Mouse (Mus musculus) midbrain, embryonic 11.5 days (tissue): ENCODE data around the gene Exosc1. TPM values are rescaled to one million over a fixed set of nuclear protein-coding genes. Genes with fewer than 3 reads are reported as not detected.
A peak's percentile ranks its signal among the peaks of the same experiment; 100 is the strongest.

Source experiments
- ATAC-seq: fragments of 200-750 bp; cut with Nextera tagmentation; 2 replicates; pipeline ENCODE4 v1.8.0; 2017; ENCODE audit warnings: moderate TSS enrichment, moderate library complexity; ENCODE audit not compliant: low FRiP score
- DNase-seq: peaks from one replicate; pipeline ENCODE4 v3.0.0; 2015; ENCODE audit warnings: low spot score; ENCODE audit errors: missing footprints
- H3K27ac ChIP-seq: fragments of 300-500 bp; sonication (generic); 2 replicates; pipeline ENCODE4 v1.5.1; 2014; ENCODE audit warnings: low read depth, low read length
- H3K27me3 ChIP-seq: fragments of 300-500 bp; sonication (generic); 2 replicates; pipeline ENCODE4 v1.6.1; 2014; ENCODE audit warnings: mild to moderate bottlenecking, low read length, moderate library complexity, mixed read lengths; ENCODE audit not compliant: control insufficient read depth, insufficient read depth
- H3K36me3 ChIP-seq: fragments of 300-500 bp; sonication (generic); 2 replicates; pipeline ENCODE4 v1.6.1; 2014; ENCODE audit warnings: mild to moderate bottlenecking, low read length, moderate library complexity, mixed read lengths; ENCODE audit not compliant: control insufficient read depth, insufficient read depth
- H3K4me1 ChIP-seq: fragments of 300-500 bp; sonication (generic); 2 replicates; pipeline ENCODE4 v1.6.1; 2014; ENCODE audit warnings: low read length; ENCODE audit not compliant: control insufficient read depth, insufficient read depth
- H3K4me2 ChIP-seq: fragments of 300-500 bp; sonication (generic); 2 replicates; pipeline ENCODE4 v1.6.1; 2014; ENCODE audit warnings: mild to moderate bottlenecking, moderate library complexity
- H3K4me3 ChIP-seq: fragments of 300-500 bp; sonication (generic); 2 replicates; pipeline ENCODE4 v1.5.1; 2014; ENCODE audit warnings: low read depth, low read length
- H3K9ac ChIP-seq: fragments of 300-500 bp; sonication (generic); 2 replicates; pipeline ENCODE4 v1.6.1; 2014; ENCODE audit warnings: low read length
- H3K9me3 ChIP-seq: fragments of 300-500 bp; sonication (generic); 2 replicates; pipeline ENCODE4 v1.6.1; 2016; ENCODE audit warnings: low read length; ENCODE audit not compliant: control insufficient read depth
- WGBS: fragments of 180-500 bp; shearing (Covaris S2); extraction: QIAGEN DNeasy Blood & Tissue Kit; methylation state at CpG from one replicate; pipeline ENCODE4 v1.1.7; 2014; 5-methylcytosine and 5-hydroxymethylcytosine counted together
- polyA plus RNA-seq: library from polyadenylated mRNA; unstranded; fragments of >200 nt; fragmentation: Nextera tagmentation; extraction: Ambion mirVana; gene quantifications from 2 replicates; pipeline ENCODE4 v1.2.1, GENCODE M21; 2014

The Exosc1 gene
- polyA plus RNA-seq, 1 experiment from 2014 or later: 75.0 TPM

GRCm38 (mm10) chr19:41908736-41909135, 24.5 kb downstream of the Exosc1 start:
- Histone ChIP-seq H3K9ac (no peak overlapping the region), H3K36me3 (no peaks in the 10 kb centered on the region), H3K4me3 (no peak overlapping the region), H3K9me3 (no peaks in the 10 kb centered on the region), H3K27me3 (no peaks in the 10 kb centered on the region), H3K4me2 (no peak overlapping the region), H3K27ac (no peak overlapping the region), H3K4me1 (peaks cover 10% of the 10 kb centered on the region)
- 88% methylated on average over 3 of the region's 3 CpGs for WGBS
- ATAC-seq: no peak
- peak; percentile 17 for DNase-seq

GRCm38 (mm10) chr19:41907079-41907760, 26.0 kb downstream of the Exosc1 start:
- Histone ChIP-seq H3K9me3 (no peaks in the 10 kb centered on the region), H3K36me3 (no peaks in the 10 kb centered on the region), H3K27me3 (no peaks in the 10 kb centered on the region), H3K27ac (no peak overlapping the region), H3K4me3 (no peak overlapping the region), H3K4me2 (no peak overlapping the region), H3K9ac (no peak overlapping the region), H3K4me1 (no peaks in the 10 kb centered on the region)
- WGBS: 59% methylated on average over 8 of the region's 8 CpGs
- ATAC-seq: no peak
- DNase-seq: peak; percentile 49

- no peak overlapping the region for H3K4me2 ChIP-seq
- no peak for ATAC-seq
- H3K27ac ChIP-seq: no peak overlapping the region
- no peaks in the 10 kb centered on the region for H3K36me3 ChIP-seq
- no peaks in the 10 kb centered on the region for H3K27me3 ChIP-seq
- DNase-seq: peak; percentile 44
- 64% methylated on average over 6 of the region's 6 CpGs for WGBS
- H3K9me3 ChIP-seq: no peaks in the 10 kb centered on the region
- no peaks in the 10 kb centered on the region for H3K4me1 ChIP-seq
- H3K9ac ChIP-seq: no peak overlapping the region
- H3K4me3 ChIP-seq: no peak overlapping the region
Measured at GRCm38 (mm10) chr19:41906311-41907078, 26.7 kb downstream of the Exosc1 start.

GRCm38 (mm10) chr19:41905246-41905645, 28.0 kb downstream of the Exosc1 start:
- Histone ChIP-seq H3K4me1 (no peaks in the 10 kb centered on the region), H3K4me2 (no peak overlapping the region), H3K4me3 (no peak overlapping the region), H3K27me3 (no peaks in the 10 kb centered on the region), H3K27ac (no peak overlapping the region), H3K9ac (no peak overlapping the region), H3K36me3 (no peaks in the 10 kb centered on the region), H3K9me3 (no peaks in the 10 kb centered on the region)
- WGBS: 90% methylated on average over 2 of the region's 2 CpGs
- DNase-seq: peak; percentile 53
- no peak for ATAC-seq

- H3K4me2 ChIP-seq: no peak overlapping the region
- WGBS: 80% methylated on average over 10 of the region's 10 CpGs
- ATAC-seq (no peak), DNase-seq (no peak)
- no peak overlapping the region for H3K4me3 ChIP-seq
- no peaks in the 10 kb centered on the region for H3K4me1 ChIP-seq
- H3K27ac ChIP-seq: no peak overlapping the region
- no peak overlapping the region for H3K9ac ChIP-seq
- H3K36me3 ChIP-seq: no peaks in the 10 kb centered on the region
- H3K27me3 ChIP-seq: no peaks in the 10 kb centered on the region
- no peaks in the 10 kb centered on the region for H3K9me3 ChIP-seq
Measured at GRCm38 (mm10) chr19:41902848-41903593, 30.2 kb downstream of the Exosc1 start.

GRCm38 (mm10) chr19:41901696-41902095, 31.5 kb downstream of the Exosc1 start:
- ATAC-seq (no peak), DNase-seq (no peak)
- Histone ChIP-seq H3K9ac (no peak overlapping the region), H3K36me3 (no peaks in the 10 kb centered on the region), H3K4me1 (no peaks in the 10 kb centered on the region), H3K4me2 (no peak overlapping the region), H3K27me3 (no peaks in the 10 kb centered on the region), H3K4me3 (no peak overlapping the region), H3K27ac (no peak overlapping the region), H3K9me3 (no peaks in the 10 kb centered on the region)
- 45% methylated on average over 2 of the region's 2 CpGs for WGBS

- Histone ChIP-seq H3K4me3 (no peak overlapping the region), H3K27me3 (no peaks in the 10 kb centered on the region), H3K27ac (no peak overlapping the region), H3K4me2 (no peak overlapping the region), H3K9ac (no peak overlapping the region), H3K36me3 (no peaks in the 10 kb centered on the region), H3K9me3 (no peaks in the 10 kb centered on the region), H3K4me1 (no peaks in the 10 kb centered on the region; the same call in 1 of the 2 replicates)
- ATAC-seq: no peak
- DNase-seq: no peak
- 86% methylated on average over 8 of the region's 8 CpGs for WGBS
Measured at GRCm38 (mm10) chr19:41900495-41901090, 32.6 kb downstream of the Exosc1 start.

- no peaks in the 10 kb centered on the region for H3K36me3 ChIP-seq
- no peak overlapping the region for H3K9ac ChIP-seq
- 48% methylated on average over 4 of the region's 4 CpGs for WGBS
- no peak overlapping the region for H3K4me2 ChIP-seq
- no peaks in the 10 kb centered on the region for H3K27me3 ChIP-seq
- peaks cover 11% of the 10 kb centered on the region for H3K4me1 ChIP-seq
- H3K27ac ChIP-seq: no peak overlapping the region
- no peaks in the 10 kb centered on the region for H3K9me3 ChIP-seq
- H3K4me3 ChIP-seq: no peak overlapping the region
- ATAC-seq (no peak), DNase-seq (peak; percentile 90)
Measured at GRCm38 (mm10) chr19:41898860-41899259, 34.4 kb downstream of the Exosc1 start.
